Mouse (Mus musculus): ENCODE results near the gene Ocrl.

Gene Ocrl

DNA sequence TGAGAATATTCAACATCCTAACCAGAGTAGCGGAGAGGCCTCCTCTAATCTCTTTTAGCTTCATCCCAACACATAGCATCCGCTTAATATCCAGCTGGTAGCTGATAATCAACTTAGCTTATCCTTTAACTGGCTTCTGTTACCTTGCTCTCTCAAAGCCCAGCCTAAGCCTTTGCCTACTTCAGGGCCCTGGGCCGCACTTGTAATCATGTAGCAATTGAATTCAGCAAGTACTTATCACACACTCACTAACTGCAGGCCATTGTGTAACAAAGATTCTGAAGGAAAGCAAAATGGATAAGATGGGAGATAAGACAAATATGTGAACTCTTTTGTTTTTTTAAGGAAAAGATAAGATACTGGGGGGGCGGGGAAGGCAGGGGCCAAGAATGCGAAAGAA lies 64.9 kb downstream of the Ocrl start:
- in situ Hi-C loops (cut with MboI, MseI) = no loop called here

- in situ Hi-C loops (cut with MboI, MseI) = no loop called here
Measured at GRCm38 (mm10) chrX:47985000-47985619, 72.9 kb downstream of the Ocrl start.

GRCm38 (mm10) chrX:47988024-47988423 lies 75.8 kb downstream of the Ocrl start:
- in situ Hi-C loops (cut with MboI, MseI) = no loop called here

GRCm38 (mm10) chrX:47992606-47993005 lies 80.4 kb downstream of the Ocrl start:
- in situ Hi-C loops (cut with MboI, MseI) = loop anchor here in 1 of 2 experiments (10.0 kb wide), 1 partner anchor 412 kb away; no protein-coding TSS in a partner anchor

DNA sequence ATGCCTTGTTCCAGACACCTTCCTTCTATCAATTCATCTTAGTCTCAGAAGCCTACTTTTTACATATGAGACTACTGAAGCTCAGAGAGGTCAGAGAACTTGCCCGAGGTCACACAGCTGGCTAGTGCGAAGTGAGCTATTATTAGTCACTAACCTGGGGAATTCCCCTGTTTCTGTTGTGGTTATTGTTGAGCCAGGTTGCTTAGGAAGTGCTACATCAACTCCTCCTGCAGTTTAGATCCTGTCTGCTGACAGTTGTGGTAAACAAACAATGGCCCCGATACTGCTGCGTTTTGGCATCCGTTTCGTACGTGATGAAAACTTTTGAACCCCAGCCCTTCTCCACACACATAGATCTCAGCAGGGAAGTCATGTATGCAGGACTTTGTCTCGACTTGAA lies 86.2 kb downstream of the Ocrl start:
- in situ Hi-C loops (cut with MboI, MseI) = loop anchor here in 1 of 2 experiments (10.0 kb wide), 1 partner anchor 406 kb away; no protein-coding TSS in a partner anchor

DNA sequence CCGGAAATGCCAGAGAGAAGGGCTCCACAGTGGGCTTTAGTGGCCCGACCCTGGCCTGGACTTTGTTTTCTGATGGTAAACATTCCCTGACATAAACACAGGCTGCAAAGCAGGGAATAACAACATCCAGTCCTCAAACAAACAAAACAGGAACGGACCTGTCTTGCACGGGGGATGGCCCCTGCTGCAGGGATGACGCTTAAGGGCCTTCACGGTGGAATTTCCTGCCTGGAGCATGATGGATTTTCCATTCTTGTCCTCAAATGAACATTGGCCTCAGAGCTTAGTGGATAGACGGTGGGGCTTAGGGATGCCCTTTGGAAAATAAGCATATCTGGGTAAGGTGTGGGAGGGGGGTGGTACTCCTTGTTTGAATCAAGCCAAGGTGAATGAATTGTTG lies 89.0 kb downstream of the Ocrl start:
- in situ Hi-C loops (cut with MboI, MseI) = no loop called here

GRCm38 (mm10) chrX:48004786-48005185 lies 92.6 kb downstream of the Ocrl start:
- in situ Hi-C loops (cut with MboI, MseI) = no loop called here

DNA sequence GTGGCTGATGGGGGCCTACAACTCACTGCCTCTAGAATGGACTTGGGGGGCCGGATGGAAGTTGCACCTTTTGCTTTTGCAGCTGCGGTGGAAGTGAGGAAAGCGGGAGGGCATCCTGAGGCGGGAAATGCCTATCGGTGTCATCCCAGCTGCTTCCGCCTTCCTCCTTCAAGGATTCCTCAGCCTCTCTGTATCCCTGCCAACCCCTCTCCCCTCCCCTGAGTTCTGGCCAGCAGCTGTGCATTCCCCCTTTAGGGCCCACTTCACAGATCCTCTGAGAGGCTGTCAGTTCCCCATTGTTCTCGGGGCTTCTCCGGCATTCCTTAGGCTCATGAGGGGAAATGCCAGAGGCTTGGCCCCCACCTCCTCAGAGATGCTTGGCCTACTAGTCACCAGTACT lies 93.9 kb downstream of the Ocrl start:
- in situ Hi-C loops (cut with MboI, MseI) = no loop called here

- in situ Hi-C loops (cut with MboI, MseI) = no loop called here
Measured at GRCm38 (mm10) chrX:48011656-48012055, 99.5 kb downstream of the Ocrl start.
